Mouse (Mus musculus): Measurements from ENCODE around the gene Gm10324. TPM values are rescaled to one million over a fixed set of nuclear protein-coding genes. Genes with fewer than 3 reads are reported as not detected.
"Not testable (repeated sequence)": the region's sequence is repeated elsewhere in the genome, so short reads cannot be mapped to it uniquely, and the experiment has no call there.

The Gm10324 gene
- not detected for total RNA-seq (2022)

DNA sequence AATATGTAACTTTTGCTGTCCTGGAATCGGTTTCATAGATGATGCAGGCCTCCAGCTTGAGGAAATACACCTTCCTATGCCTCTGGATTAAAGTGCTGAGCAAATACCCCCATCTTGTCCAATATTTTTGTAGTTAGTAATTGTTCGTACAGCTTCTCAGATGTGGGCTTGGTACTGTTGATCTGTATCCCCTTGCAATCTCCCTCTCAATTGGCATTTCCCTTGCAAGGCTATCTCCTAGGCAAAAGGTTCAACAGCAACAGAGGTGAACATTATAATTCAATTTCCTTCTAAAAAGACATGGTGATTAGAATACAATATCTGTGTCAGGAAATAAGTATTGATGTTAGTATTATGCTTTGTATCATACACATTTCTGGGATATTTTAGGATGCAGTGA lies at the start of gene Gm10324:
Gene Gm10324, plus strand, starts transcription at position 301 of the 400 bp plus-strand sequence.
- DNase-seq (ENCODE audit: low spot score) = not testable (repeated sequence)

Other genes with a start within 250 kb of the Gm10324 start
- not detected for gene Gm10772, start 108.0 kb downstream of the Gm10324 start, total RNA-seq (2022)